Mouse (Mus musculus) thymus, adult 2 months (tissue): ENCODE measurements around the gene Hjurp.

ENCODE experiments used
- CTCF ChIP-seq: fragments of 200-500 bp; IDR thresholded peaks from 2 replicates; pipeline ENCODE4 v1.5.1; 2012; ENCODE audit warnings: mild to moderate bottlenecking, control low read depth, low read length, moderate library complexity, borderline replicate concordance; ENCODE audit not compliant: control insufficient read depth, poor library complexity, insufficient read depth; ENCODE audit errors: extremely low read depth
- POLR2A ChIP-seq: fragments of 200-500 bp; IDR thresholded peaks from 2 replicates; pipeline ENCODE4 v1.6.1; 2012; ENCODE audit warnings: mild to moderate bottlenecking, low read length, control low read depth, moderate library complexity; ENCODE audit not compliant: control insufficient read depth, poor library complexity, insufficient read depth; ENCODE audit errors: extremely low read depth

DNA sequence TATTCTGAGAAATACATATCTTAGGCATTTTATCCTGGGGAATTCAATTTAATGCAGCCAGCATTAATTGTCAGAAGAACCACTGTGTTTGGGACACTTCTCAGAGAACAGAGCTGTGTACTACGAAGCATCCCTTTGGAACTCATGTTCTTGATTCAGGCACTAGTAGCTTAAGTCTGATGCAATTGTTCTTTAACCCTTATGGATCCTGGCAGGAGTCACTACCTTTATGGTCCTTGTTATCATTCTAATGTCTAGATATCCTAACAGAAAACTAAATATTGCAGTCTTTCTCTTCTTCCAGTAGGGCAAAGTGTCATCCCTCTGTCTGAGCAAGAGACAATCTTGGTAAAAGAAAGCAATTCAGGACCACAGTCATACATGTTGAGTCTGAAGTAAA, 64.4 kb downstream of the Hjurp start:
- TF ChIP-seq POLR2A (no peak), CTCF (no peak)
